Mouse (Mus musculus): ENCODE measurements around the gene Ephb3. TPM values are rescaled to one million over a fixed set of nuclear protein-coding genes. Genes with fewer than 3 reads are reported as not detected.
"Not testable (repeated sequence)": the region's sequence is repeated elsewhere in the genome, so short reads cannot be mapped to it uniquely, and the experiment has no call there.

Gene Ephb3
- total RNA-seq (2021): 10 to 100 TPM; 25.5 to 27.5 TPM
- long read RNA-seq, experiment 1, full-length matches to known transcripts: 22 of 29 reads
- long read RNA-seq, experiment 1, partial matches to known transcripts: 4 of 29 reads
- long read RNA-seq, experiment 1, other reads (novel, unspliced or antisense): 3 of 29 reads
- long read RNA-seq, experiment 2, full-length matches to known transcripts: 13 of 27 reads
- long read RNA-seq, experiment 2, partial matches to known transcripts: 11 of 27 reads
- long read RNA-seq, experiment 2, other reads (novel, unspliced or antisense): 3 of 27 reads

GRCm38 (mm10) chr16:21204367-21205092 is at the start of gene Ephb3:
Gene Ephb3, plus strand, starts transcription at chr16:21204755.
- DNase-seq (ENCODE audit: low spot score in 2 of 2): peak; percentile 99 to 100

- not testable (repeated sequence) for DNase-seq (ENCODE audit: low spot score in 2 of 2)
Measured at GRCm38 (mm10) chr16:21156261-21156660, 48.3 kb upstream of the Ephb3 start.

- DNase-seq (ENCODE audit: low spot score in 2 of 2): not testable (repeated sequence)
Measured at GRCm38 (mm10) chr16:21159226-21159625, 45.3 kb upstream of the Ephb3 start.

GRCm38 (mm10) chr16:21163423-21163822 is 41.1 kb upstream of the Ephb3 start:
- DNase-seq (ENCODE audit: low spot score in 2 of 2): not testable (repeated sequence)

GRCm38 (mm10) chr16:21165343-21166220 is 39.0 kb upstream of the Ephb3 start:
- not testable (repeated sequence) for DNase-seq (ENCODE audit: low spot score in 2 of 2)

GRCm38 (mm10) chr16:21168730-21169129 is 35.8 kb upstream of the Ephb3 start:
- DNase-seq (ENCODE audit: low spot score in 2 of 2): peak; percentile 20 to 34

GRCm38 (mm10) chr16:21175236-21175635 is 29.3 kb upstream of the Ephb3 start:
- DNase-seq (ENCODE audit: low spot score in 2 of 2): no peak

GRCm38 (mm10) chr16:21182108-21182507 is 22.4 kb upstream of the Ephb3 start:
- DNase-seq (ENCODE audit: low spot score in 2 of 2): peak; percentile 41 to 52

- DNase-seq (ENCODE audit: low spot score in 2 of 2): no peak
Measured at GRCm38 (mm10) chr16:21184697-21185096, 19.9 kb upstream of the Ephb3 start.

GRCm38 (mm10) chr16:21187568-21187967 is 17.0 kb upstream of the Ephb3 start:
- DNase-seq (ENCODE audit: low spot score in 2 of 2): peak in 1 of 2 experiments; percentile 39

GRCm38 (mm10) chr16:21188345-21188744 is 16.2 kb upstream of the Ephb3 start:
- no peak for DNase-seq (ENCODE audit: low spot score in 2 of 2)

- no peak for DNase-seq (ENCODE audit: low spot score in 2 of 2)
Measured at GRCm38 (mm10) chr16:21191569-21191968, 13.0 kb upstream of the Ephb3 start.

- DNase-seq (ENCODE audit: low spot score in 2 of 2): peak; percentile 46 to 52
Measured at GRCm38 (mm10) chr16:21192509-21193354, 11.8 kb upstream of the Ephb3 start.

GRCm38 (mm10) chr16:21194182-21194581 is 10.4 kb upstream of the Ephb3 start:
- no peak for DNase-seq (ENCODE audit: low spot score in 2 of 2)

- DNase-seq (ENCODE audit: low spot score in 2 of 2): no peak
Measured at GRCm38 (mm10) chr16:21195260-21195866, 9.2 kb upstream of the Ephb3 start.

GRCm38 (mm10) chr16:21196576-21196975 is 8.0 kb upstream of the Ephb3 start:
- DNase-seq (ENCODE audit: low spot score in 2 of 2): no peak

- DNase-seq (ENCODE audit: low spot score in 2 of 2): no peak
Measured at GRCm38 (mm10) chr16:21197542-21197941, 7.0 kb upstream of the Ephb3 start.

GRCm38 (mm10) chr16:21198006-21198405 is 6.5 kb upstream of the Ephb3 start:
- DNase-seq (ENCODE audit: low spot score in 2 of 2): no peak

GRCm38 (mm10) chr16:21198529-21198928 is 6.0 kb upstream of the Ephb3 start:
- no peak for DNase-seq (ENCODE audit: low spot score in 2 of 2)

GRCm38 (mm10) chr16:21199426-21199825 is 5.1 kb upstream of the Ephb3 start:
- DNase-seq (ENCODE audit: low spot score in 2 of 2): no peak

All from left cerebral cortex, adult 18-20 months (tissue).